ENCODE assay signal across 9 mouse cellular contexts in genomic region chr11:61665991-61666799, GRCm38 (mm10). TPM values are rescaled to one million over a fixed set of nuclear protein-coding genes. Genes with fewer than 3 reads are reported as not detected.
A peak's percentile ranks its signal among the peaks of the same experiment; 100 is the strongest.
DNase-seq lines count a peak whose midpoint lies in the region; ATAC-seq and TF ChIP-seq lines count a peak whose summit lies in the region.
"Had no signal": no experiment of that assay in that cellular context is flagged by ENCODE, and none has a peak within 500 bp of the region (broad histone marks: within the 10 kb centered on the region; RNA-seq: fewer than 3 reads in every experiment).

No protein-coding gene starts in this region.

- H3K9me3 ChIP-seq in hindbrain, embryonic 10.5 days, result no peaks in the 10 kb centered on the region
- H3K9me3 ChIP-seq in hindbrain, embryonic 12.5 days (replicated peaks), result no peaks in the 10 kb centered on the region
- no peaks in the 10 kb centered on the region for H3K9me3 ChIP-seq in liver, postnatal 0 days (ENCODE audit: low read length)
- H3K9me3 ChIP-seq in stomach, postnatal 0 days (ENCODE audit: control insufficient read depth, low read length), result no peaks in the 10 kb centered on the region

- H3K4me3 ChIP-seq in hindbrain, embryonic 10.5 days, result no peak overlapping the region
- no peak overlapping the region for H3K4me3 ChIP-seq in hindbrain, embryonic 12.5 days
- no peak overlapping the region for H3K4me3 ChIP-seq in liver, postnatal 0 days (ENCODE audit: low read depth, low read length)
- no peak overlapping the region for H3K4me3 ChIP-seq in stomach, postnatal 0 days (ENCODE audit: low read depth, low read length)

- no peak overlapping the region for H3K4me2 ChIP-seq in hindbrain, embryonic 12.5 days (replicated peaks)
- H3K4me2 ChIP-seq in liver, postnatal 0 days (ENCODE audit: low read depth, low read length), result no peak overlapping the region
- no peak overlapping the region for H3K4me2 ChIP-seq in stomach, postnatal 0 days (replicated peaks; ENCODE audit: low read depth)

- no peak for TF ChIP-seq EP300 in liver, postnatal 0 days (IDR thresholded peaks at IDR 0.05; ENCODE audit: low read depth)
- no peak for TF ChIP-seq EP300 in stomach, postnatal 0 days (optimal IDR thresholded peaks at IDR 0.05)

- no peak for ATAC-seq in hindbrain, embryonic 12.5 days (ENCODE audit: low FRiP score)
- peak; percentile 75; the same call in 1 of the 2 replicates for ATAC-seq in common myeloid progenitor, adult 5-6 weeks (replicated peaks; ENCODE audit: low read depth, poor library complexity, severe bottlenecking)
- peak; percentile 51; the same call in 1 of the 2 replicates for ATAC-seq in liver, postnatal 0 days
- ATAC-seq in stomach, postnatal 0 days (ENCODE audit: low FRiP score, low TSS enrichment), result 0 out of 2 replicates have a peak, but pooled peaks have one; percentile 45

- H3K27ac ChIP-seq in hindbrain, embryonic 10.5 days, result 0 out of 2 replicates have a peak overlapping the region, but pooled peaks have one; percentile 12
- H3K27ac ChIP-seq in hindbrain, embryonic 12.5 days, result no peak overlapping the region
- H3K27ac ChIP-seq in liver, postnatal 0 days (ENCODE audit: low read depth), result no peak overlapping the region
- 0 out of 2 replicates have a peak overlapping the region, but pooled peaks have one; percentile 35 for H3K27ac ChIP-seq in stomach, postnatal 0 days (replicated peaks)

- TF ChIP-seq CTCF in liver, postnatal 0 days (IDR thresholded peaks at IDR 0.05; ENCODE audit: low read depth), result peak; percentile 88
- peak; percentile 91 for TF ChIP-seq CTCF in stomach, postnatal 0 days (IDR thresholded peaks at IDR 0.05; ENCODE audit: low read depth)

- 48% methylated on average over 7 of the region's 7 CpGs for WGBS in hindbrain, embryonic 10.5 days
- WGBS in hindbrain, embryonic 12.5 days, result 46% methylated on average over 7 of the region's 7 CpGs
- WGBS in liver, postnatal 0 days (ENCODE audit: insufficient replicate concordance), result 65% methylated on average over 7 of the region's 7 CpGs
- 39% methylated on average over 7 of the region's 7 CpGs for WGBS in stomach, postnatal 0 days

- H3K9ac ChIP-seq in hindbrain, embryonic 12.5 days, result no peak overlapping the region
- no peak overlapping the region for H3K9ac ChIP-seq in liver, postnatal 0 days (replicated peaks)
- no peak overlapping the region for H3K9ac ChIP-seq in stomach, postnatal 0 days (ENCODE audit: low read length)

- DNase-seq in hindbrain, embryonic 10.5 days (ENCODE audit: low spot score), result peak; percentile 45
- DNase-seq in urinary bladder, postnatal 25 days (ENCODE audit: low spot score), result peak; percentile 56
- DNase-seq in urinary bladder, postnatal 10 days (ENCODE audit: low spot score), result no peak
- DNase-seq in heart, postnatal 4 days, result peak; percentile 70
- DNase-seq in liver, postnatal 0 days, result peak; percentile 55
- DNase-seq in stomach, postnatal 0 days (ENCODE audit: low spot score), result peak; percentile 52

- H3K36me3 ChIP-seq in hindbrain, embryonic 10.5 days, result no peaks in the 10 kb centered on the region
- no peaks in the 10 kb centered on the region for H3K36me3 ChIP-seq in hindbrain, embryonic 12.5 days
- no peaks in the 10 kb centered on the region for H3K36me3 ChIP-seq in liver, postnatal 0 days (replicated peaks; ENCODE audit: insufficient read depth, low read length)
- no peaks in the 10 kb centered on the region for H3K36me3 ChIP-seq in stomach, postnatal 0 days (ENCODE audit: control insufficient read depth, insufficient read depth, low read length)

- H3K27me3 ChIP-seq in hindbrain, embryonic 10.5 days (ENCODE audit: insufficient read depth, poor library complexity, severe bottlenecking), result peaks cover 15% of the 10 kb centered on the region; the same call in 1 of the 2 replicates
- no peaks in the 10 kb centered on the region for H3K27me3 ChIP-seq in hindbrain, embryonic 12.5 days
- H3K27me3 ChIP-seq in liver, postnatal 0 days (ENCODE audit: insufficient read depth, low read length), result no peaks in the 10 kb centered on the region
- no peaks in the 10 kb centered on the region for H3K27me3 ChIP-seq in stomach, postnatal 0 days (ENCODE audit: control insufficient read depth, insufficient read depth, low read length)

- H3K4me1 ChIP-seq in hindbrain, embryonic 10.5 days (replicated peaks), result peaks cover 14% of the 10 kb centered on the region
- no peaks in the 10 kb centered on the region for H3K4me1 ChIP-seq in hindbrain, embryonic 12.5 days
- H3K4me1 ChIP-seq in liver, postnatal 0 days (ENCODE audit: insufficient read depth), result no peaks in the 10 kb centered on the region
- no peaks in the 10 kb centered on the region for H3K4me1 ChIP-seq in stomach, postnatal 0 days (replicated peaks; ENCODE audit: control insufficient read depth, insufficient read depth)

RNA-seq across cellular contexts. Expression of gene Grap, which starts 13.1 kb away (rescaled TPM):
- 7.8 and 8.6 TPM in 2 replicates for polyA plus RNA-seq in hindbrain, embryonic 10.5 days (2016; fragmentation: Nextera tagmentation; extraction: Ambion mirVana)
- polyA plus RNA-seq in hindbrain, embryonic 12.5 days (2016; fragmentation: Nextera tagmentation; extraction: Ambion mirVana), result 7.1 and 7.3 TPM in 2 replicates
- 0.37 TPM in 1 of 2 replicates, not detected in the other for total RNA-seq in common myeloid progenitor, adult 5-6 weeks (2017)
- 10 to 100 TPM in 1 of 2 experiments, 1 to 10 TPM in 1; 8.8 to 10.4 TPM for total RNA-seq in heart, postnatal 4 days (2021)
- 6.3 and 6.7 TPM in 2 replicates for polyA plus RNA-seq in liver, postnatal 0 days (2015; fragmentation: Nextera tagmentation; extraction: Ambion mirVana)
- polyA plus RNA-seq in stomach, postnatal 0 days (2015; fragmentation: Nextera tagmentation; extraction: Ambion mirVana), result 4.6 and 4.9 TPM in 2 replicates

RNA-seq across cellular contexts. Expression of gene Fam83g, which starts 17.7 kb away (rescaled TPM):
- 0.68 and 1.8 TPM in 2 replicates for polyA plus RNA-seq in hindbrain, embryonic 10.5 days (2016; fragmentation: Nextera tagmentation; extraction: Ambion mirVana)
- 0.41 and 0.50 TPM in 2 replicates for polyA plus RNA-seq in hindbrain, embryonic 12.5 days (2016; fragmentation: Nextera tagmentation; extraction: Ambion mirVana)
- not detected in 2 replicates for total RNA-seq in common myeloid progenitor, adult 5-6 weeks (2017)
- total RNA-seq in heart, postnatal 4 days (2021), result under 1 TPM; 0.17 to 0.25 TPM
- 2.2 and 2.4 TPM in 2 replicates for polyA plus RNA-seq in liver, postnatal 0 days (2015; fragmentation: Nextera tagmentation; extraction: Ambion mirVana)
- 4.5 and 4.9 TPM in 2 replicates for polyA plus RNA-seq in stomach, postnatal 0 days (2015; fragmentation: Nextera tagmentation; extraction: Ambion mirVana)
- total RNA-seq: layer of hippocampus, postnatal 25 days had no signal

RNA-seq across cellular contexts. Expression of gene Slc5a10, which starts 54.4 kb away (rescaled TPM):
- 0.09 TPM in 1 of 2 replicates, not detected in the other for polyA plus RNA-seq in hindbrain, embryonic 10.5 days (2016; fragmentation: Nextera tagmentation; extraction: Ambion mirVana)
- polyA plus RNA-seq in hindbrain, embryonic 12.5 days (2016; fragmentation: Nextera tagmentation; extraction: Ambion mirVana), result 0.16 TPM in 1 of 2 replicates, not detected in the other
- total RNA-seq in common myeloid progenitor, adult 5-6 weeks (2017), result not detected in 2 replicates
- not detected for total RNA-seq in heart, postnatal 4 days (2021)
- polyA plus RNA-seq in liver, postnatal 0 days (2015; fragmentation: Nextera tagmentation; extraction: Ambion mirVana), result not detected in 2 replicates
- polyA plus RNA-seq in stomach, postnatal 0 days (2015; fragmentation: Nextera tagmentation; extraction: Ambion mirVana), result 0.07 TPM in 1 of 2 replicates, not detected in the other

Comparison
In these comparisons a context has a peak if more than half of its experiments do, and no peak if none do; other contexts are left out.
1. H3K27ac ChIP-seq: peak in hindbrain, embryonic 10.5 days (single experiment) and stomach, postnatal 0 days (single experiment); none in hindbrain, embryonic 12.5 days (single experiment) and liver, postnatal 0 days (single experiment).